Mouse (Mus musculus) forebrain, postnatal 0 days (tissue): ENCODE measurements around the gene Fam89a. TPM values are rescaled to one million over a fixed set of nuclear protein-coding genes. Genes with fewer than 3 reads are reported as not detected.

Source experiments
- ATAC-seq: fragments of 200-750 bp; cut with Nextera tagmentation; 2 replicates; pipeline ENCODE4 v1.8.0; 2017; ENCODE audit warnings: mild to moderate bottlenecking, moderate library complexity
- DNase-seq: peaks from one replicate; pipeline ENCODE4 v3.0.0-alpha.2; 2015
- H3K27ac ChIP-seq: fragments of 300-500 bp; sonication (generic); 2 replicates; pipeline ENCODE4 v1.5.1; 2014; ENCODE audit warnings: low read depth, mild to moderate bottlenecking, antibody characterized with exemption, low read length, moderate library complexity, mixed read lengths
- H3K27me3 ChIP-seq: fragments of 300-500 bp; sonication (generic); 2 replicates; pipeline ENCODE4 v1.6.1; 2014; ENCODE audit warnings: mild to moderate bottlenecking, low read length, mixed read lengths; ENCODE audit not compliant: insufficient read depth
- H3K36me3 ChIP-seq: fragments of 300-500 bp; sonication (generic); 2 replicates; pipeline ENCODE4 v1.6.1; 2014; ENCODE audit warnings: mild to moderate bottlenecking, moderate library complexity; ENCODE audit not compliant: insufficient read depth
- H3K4me1 ChIP-seq: fragments of 300-500 bp; sonication (generic); 2 replicates; pipeline ENCODE4 v1.6.1; 2014; ENCODE audit warnings: antibody characterized with exemption; ENCODE audit not compliant: insufficient read depth
- H3K4me2 ChIP-seq: fragments of 300-500 bp; sonication (generic); 2 replicates; pipeline ENCODE4 v1.6.1; 2014; ENCODE audit warnings: low read depth, mild to moderate bottlenecking, moderate library complexity
- H3K4me3 ChIP-seq: fragments of 300-500 bp; sonication (generic); 2 replicates; pipeline ENCODE4 v1.5.1; 2014; ENCODE audit warnings: low read depth, low read length, mixed read lengths
- H3K9ac ChIP-seq: fragments of 300-500 bp; sonication (generic); 2 replicates; pipeline ENCODE4 v1.6.1; 2014; ENCODE audit warnings: mild to moderate bottlenecking
- H3K9me3 ChIP-seq: fragments of 300-500 bp; sonication (generic); 2 replicates; pipeline ENCODE4 v1.6.1; 2016; ENCODE audit warnings: low read length
- CTCF ChIP-seq: sonication (generic); IDR thresholded peaks from 2 replicates; pipeline ENCODE4 v1.5.1; 2016; ENCODE audit warnings: antibody characterized with exemption, control low read depth, low read depth
- WGBS: fragments of 180-500 bp; shearing (Covaris S2); extraction: QIAGEN DNeasy Blood & Tissue Kit; methylation state at CpG from one replicate; pipeline ENCODE4 v1.1.7; 2014; 5-methylcytosine and 5-hydroxymethylcytosine counted together
- polyA plus RNA-seq: library from polyadenylated mRNA; unstranded; fragments of >200 nt; fragmentation: Nextera tagmentation; extraction: Ambion mirVana; gene quantifications from 2 replicates; pipeline ENCODE4 v1.2.1, GENCODE M21; 2015
- total RNA-seq: library from RNA; depleted of rRNA; stranded (reverse); fragments of >200 nt; gene quantifications from 2 replicates; pipeline ENCODE4 v1.2.3, GENCODE M21; 2014; rRNA removed

The Fam89a gene
- total RNA-seq (0.23 and 0.29 TPM in 2 replicates), polyA plus RNA-seq (0.15 and 0.28 TPM in 2 replicates)

DNA sequence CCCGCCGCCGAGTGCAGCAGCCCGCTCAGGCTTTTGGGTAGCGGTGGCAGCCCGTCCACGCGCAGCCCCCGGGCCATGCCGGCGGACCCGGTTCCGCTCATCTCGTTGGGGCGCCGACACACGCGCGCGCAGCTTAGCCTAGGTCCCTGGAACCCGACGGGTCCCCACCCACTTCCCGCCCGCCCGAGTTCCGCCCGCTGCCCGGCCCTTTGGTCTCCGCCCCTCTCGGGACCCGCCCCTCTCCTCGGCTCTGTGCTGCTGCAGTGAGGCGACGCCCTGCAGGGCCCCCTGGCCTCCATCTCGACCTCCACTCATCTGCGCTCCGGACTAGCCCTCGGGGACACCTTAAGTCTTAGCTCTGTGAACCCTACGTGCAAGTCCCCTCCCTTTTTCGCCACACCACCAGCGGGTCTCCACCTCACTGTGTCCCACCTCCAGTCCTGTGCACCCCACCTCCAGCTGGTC is at the start of gene Fam89a:
Fam89a (minus strand) TSS at position 124 of the 465 bp plus-strand sequence.
- no peak for DNase-seq
- ATAC-seq, result peak; percentile 12; the same call in 1 of the 2 replicates

DNA sequence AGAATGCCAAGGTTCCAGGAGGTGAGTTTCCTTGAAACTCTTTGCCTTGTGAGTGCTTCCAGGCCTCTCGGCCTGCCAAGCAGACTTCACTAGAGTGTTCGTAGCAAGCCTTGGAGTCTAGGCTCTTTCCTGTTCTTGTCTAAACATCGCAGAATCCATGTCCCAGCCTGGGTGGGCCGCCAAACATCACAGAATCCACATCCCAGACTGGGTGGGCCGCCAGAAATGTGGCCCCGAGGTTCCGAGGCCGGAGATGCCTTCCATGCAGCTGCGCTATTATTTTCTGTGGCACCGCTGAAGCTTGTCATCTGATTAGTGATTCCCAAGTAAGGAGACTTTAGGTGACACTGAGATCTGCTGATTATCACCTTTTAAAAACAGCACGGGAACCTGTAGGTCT is 48.9 kb upstream of the Fam89a start:
- ATAC-seq, result no peak
- 43% methylated on average over 11 of the region's 11 CpGs for WGBS

More for the DNA sequence above, at the start of gene Fam89a:
- peak within 1 kb of the TSS; percentile 69 for H3K4me2 ChIP-seq
- H3K27ac ChIP-seq, result no peak within 1 kb of the TSS
- no peaks in the 10 kb centered on the region for H3K36me3 ChIP-seq
- TF ChIP-seq CTCF, result no peak
- 1% methylated on average over 41 of the region's 41 CpGs for WGBS
- H3K9ac ChIP-seq, result peak within 1 kb of the TSS; percentile 35; the same call in 1 of the 2 replicates
- H3K9me3 ChIP-seq, result no peaks in the 10 kb centered on the region
- peak within 1 kb of the TSS; percentile 42 for H3K4me3 ChIP-seq
- H3K27me3 ChIP-seq, result peaks cover 33% of the 10 kb centered on the region
- H3K4me1 ChIP-seq, result no peaks in the 10 kb centered on the region

DNA sequence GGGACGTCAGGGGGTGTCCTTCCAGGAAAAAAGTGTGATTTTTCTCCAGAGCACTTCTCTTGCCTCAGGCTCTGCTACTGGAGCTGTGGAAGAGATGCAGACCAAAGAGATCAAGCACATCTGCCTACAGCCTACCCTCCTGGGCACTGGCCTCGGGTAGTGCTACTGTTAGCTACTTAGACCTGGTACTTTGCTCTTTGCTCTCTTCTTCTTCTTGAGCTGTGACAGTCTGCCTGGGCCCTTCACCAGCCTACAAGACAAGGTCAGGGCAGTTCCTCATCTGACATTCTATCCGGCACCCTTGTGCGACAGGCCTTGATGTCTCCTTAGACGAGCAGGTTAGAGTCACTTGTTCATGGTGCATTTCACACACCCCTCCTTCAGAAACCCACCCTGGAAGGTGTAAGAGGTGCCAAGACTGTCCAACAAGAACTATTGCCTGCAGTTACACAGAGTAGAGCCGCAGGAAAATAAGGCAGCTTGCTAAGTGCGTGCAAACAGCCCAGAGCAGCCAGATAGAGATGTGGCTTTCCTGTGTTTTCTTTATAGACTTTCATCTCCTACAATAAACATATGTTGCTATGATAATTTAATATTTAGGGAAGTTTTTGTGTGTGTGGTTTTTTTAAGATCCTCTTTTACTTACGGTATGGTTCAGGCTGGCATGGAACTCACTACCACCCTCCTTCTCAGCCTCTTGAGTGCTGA is 44.3 kb upstream of the Fam89a start:
- H3K4me1 ChIP-seq, result peaks cover 20% of the 10 kb centered on the region
- peak overlapping the region; percentile 80 for H3K4me2 ChIP-seq
- H3K27me3 ChIP-seq, result no peaks in the 10 kb centered on the region
- no peak for DNase-seq
- no peak for TF ChIP-seq CTCF
- WGBS, result 74% methylated on average over 8 of the region's 8 CpGs
- H3K36me3 ChIP-seq, result no peaks in the 10 kb centered on the region; the same call in 1 of the 2 replicates
- peak overlapping the region; percentile 82 for H3K4me3 ChIP-seq
- H3K27ac ChIP-seq, result no peak overlapping the region
- no peaks in the 10 kb centered on the region for H3K9me3 ChIP-seq
- no peak for ATAC-seq
- H3K9ac ChIP-seq, result peak overlapping the region; percentile 85

More for the DNA sequence above, 48.9 kb upstream of the Fam89a start:
- H3K9ac ChIP-seq, result no peak overlapping the region
- no peaks in the 10 kb centered on the region for H3K9me3 ChIP-seq
- no peak overlapping the region for H3K27ac ChIP-seq
- no peak for TF ChIP-seq CTCF
- H3K36me3 ChIP-seq, result peaks cover 14% of the 10 kb centered on the region
- no peaks in the 10 kb centered on the region for H3K27me3 ChIP-seq
- DNase-seq, result no peak
- H3K4me1 ChIP-seq, result peaks cover 7% of the 10 kb centered on the region; the same call in 1 of the 2 replicates
- no peak overlapping the region for H3K4me3 ChIP-seq
- H3K4me2 ChIP-seq, result no peak overlapping the region

DNA sequence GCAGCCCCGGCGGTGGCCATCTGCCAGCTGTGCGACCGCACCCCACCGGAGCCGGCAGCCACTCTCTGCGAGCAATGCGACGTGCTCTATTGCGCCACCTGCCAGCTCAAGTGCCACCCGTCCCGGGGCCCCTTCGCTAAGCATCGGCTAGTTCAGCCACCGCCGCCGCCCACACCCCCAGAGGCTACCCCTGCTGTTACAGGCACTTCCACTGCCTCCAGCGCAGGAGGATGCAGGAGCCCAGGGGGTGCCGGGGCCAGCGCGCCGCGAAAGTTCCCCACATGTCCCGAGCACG is 42.8 kb upstream of the Fam89a start:
- Histone ChIP-seq H3K27ac (peak overlapping the region; percentile 99), H3K9me3 (no peaks in the 10 kb centered on the region), H3K36me3 (no peaks in the 10 kb centered on the region; the same call in 1 of the 2 replicates), H3K4me3 (peak overlapping the region; percentile 82), H3K4me2 (peak overlapping the region; percentile 80), H3K27me3 (no peaks in the 10 kb centered on the region), H3K4me1 (peaks cover 26% of the 10 kb centered on the region), H3K9ac (peak overlapping the region; percentile 85)
- DNase-seq (peak; percentile 85), ATAC-seq (peak; percentile 30)
- peak; percentile 75 for TF ChIP-seq CTCF
- WGBS, result under 1% methylated on average over 25 of the region's 25 CpGs

DNA sequence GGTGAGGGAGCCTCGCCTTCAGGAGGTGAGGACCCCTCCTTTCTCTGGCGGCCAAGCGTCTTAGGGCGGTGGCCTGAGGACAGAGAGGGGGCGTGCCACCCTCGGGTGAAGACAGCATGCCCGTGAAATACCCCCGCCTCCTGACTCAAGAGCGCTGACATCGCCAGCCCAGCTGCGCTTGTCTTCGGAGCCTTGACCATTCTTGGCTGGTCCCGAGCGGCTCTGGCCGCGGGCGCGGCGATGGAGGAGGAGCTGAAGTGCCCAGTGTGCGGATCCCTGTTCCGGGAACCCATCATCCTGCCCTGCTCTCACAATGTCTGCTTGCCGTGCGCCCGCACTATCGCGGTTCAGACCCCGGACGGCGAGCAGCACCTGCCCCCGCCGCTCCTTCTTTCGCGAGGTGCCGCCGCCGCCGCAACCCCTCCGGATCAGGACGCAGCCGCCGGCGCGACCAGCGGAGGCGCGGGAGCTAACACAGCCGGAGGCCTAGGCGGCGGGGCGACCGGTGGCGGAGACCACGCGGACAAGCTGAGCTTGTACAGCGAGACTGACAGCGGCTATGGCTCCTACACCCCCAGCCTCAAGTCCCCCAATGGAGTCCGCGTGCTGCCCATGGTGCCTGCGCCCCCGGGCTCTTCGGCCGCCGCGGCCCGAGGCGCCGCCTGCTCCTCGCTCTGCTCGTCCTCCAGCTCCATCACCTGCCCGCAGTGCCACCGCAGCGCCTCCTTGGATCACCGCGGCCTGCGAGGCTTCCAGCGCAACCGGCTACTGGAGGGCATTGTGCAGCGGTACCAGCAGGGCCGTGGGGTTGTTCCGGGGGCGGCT is 42.2 kb upstream of the Fam89a start:
- Histone ChIP-seq H3K27me3 (no peaks in the 10 kb centered on the region), H3K4me1 (peaks cover 26% of the 10 kb centered on the region), H3K4me3 (peak overlapping the region; percentile 82), H3K27ac (peak overlapping the region; percentile 99), H3K9ac (peak overlapping the region; percentile 85), H3K36me3 (no peaks in the 10 kb centered on the region; the same call in 1 of the 2 replicates), H3K4me2 (peak overlapping the region; percentile 80), H3K9me3 (no peaks in the 10 kb centered on the region)
- ATAC-seq (peak; percentile 2; the same call in 1 of the 2 replicates), DNase-seq (peak; percentile 59)
- TF ChIP-seq CTCF, result no peak
- WGBS, result under 1% methylated on average over 76 of the region's 81 CpGs

DNA sequence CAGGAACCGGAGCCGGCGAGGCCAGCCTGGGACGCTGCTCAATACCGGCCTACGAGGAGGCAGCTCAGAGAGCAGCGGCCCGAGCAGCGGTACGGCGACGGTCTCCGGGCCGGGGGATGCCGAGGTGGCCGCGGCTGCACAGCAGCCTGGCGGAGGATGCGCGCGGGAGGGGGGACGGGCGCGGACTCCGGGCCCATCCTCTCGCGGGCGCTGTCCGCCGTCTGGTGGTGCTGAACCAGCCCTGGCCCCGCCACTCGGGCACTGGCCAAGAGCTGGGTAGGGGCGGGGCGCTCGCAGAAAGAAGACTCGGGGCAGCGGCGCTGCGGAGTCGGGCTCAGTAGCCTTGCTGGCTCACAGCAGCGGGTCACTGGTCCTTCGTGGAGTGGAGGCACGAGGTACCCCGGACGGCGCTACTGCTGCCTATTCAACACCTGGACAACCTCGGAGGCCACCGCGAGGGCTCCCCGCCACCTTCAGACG is 41.6 kb upstream of the Fam89a start:
- DNase-seq (peak; percentile 70), ATAC-seq (peak; percentile 56)
- Histone ChIP-seq H3K36me3 (no peaks in the 10 kb centered on the region), H3K4me2 (peak overlapping the region; percentile 80), H3K27me3 (no peaks in the 10 kb centered on the region), H3K27ac (peak overlapping the region; percentile 99), H3K4me3 (peak overlapping the region; percentile 82), H3K9ac (peak overlapping the region; percentile 85), H3K4me1 (peaks cover 26% of the 10 kb centered on the region), H3K9me3 (no peaks in the 10 kb centered on the region)
- TF ChIP-seq CTCF, result no peak
- WGBS, result under 1% methylated on average over 46 of the region's 51 CpGs
